Mouse (Mus musculus): ENCODE measurements around the gene Mknk2. TPM values are rescaled to one million over a fixed set of nuclear protein-coding genes. Genes with fewer than 3 reads are reported as not detected.

The Mknk2 gene
- polyA plus RNA-seq, 1 experiment, result 61.4 TPM

- Histone ChIP-seq H3ac (ENCODE audit: control insufficient read depth, insufficient read length, low read depth) (no peak overlapping the region), H3K79me3 (ENCODE audit: low read depth) (no peaks in the 10 kb centered on the region), H3K36me3 (ENCODE audit: control insufficient read depth, insufficient read depth) (peaks cover 47% of the 10 kb centered on the region), H3K79me2 (ENCODE audit: control insufficient read depth, insufficient read depth) (no peaks in the 10 kb centered on the region), H3K4me3 (ENCODE audit: insufficient read depth, poor library complexity, severe bottlenecking) (no peak overlapping the region), H3K27me3 (ENCODE audit: control insufficient read depth, insufficient read depth, insufficient read length) (no peaks in the 10 kb centered on the region)
- no peak for TF ChIP-seq USF1 (IDR thresholded peaks at IDR 0.05; ENCODE audit: low read depth)
- TF ChIP-seq CEBPB (IDR thresholded peaks at IDR 0.05; ENCODE audit: low read depth), result no peak
- no peak for TF ChIP-seq FOSL1 (IDR thresholded peaks at IDR 0.05; ENCODE audit: insufficient read depth, low read length, poor library complexity, severe bottlenecking)
- no peak for TF ChIP-seq MYOD1 (IDR thresholded peaks at IDR 0.05; ENCODE audit: control insufficient read depth, insufficient read length, low read depth)
- no peak for TF ChIP-seq MAX (IDR thresholded peaks at IDR 0.05)
Measured at GRCm38 (mm10) chr10:80684984-80685383, 7.1 kb upstream of the Mknk2 start.

- H3K27me3 ChIP-seq (ENCODE audit: control insufficient read depth, insufficient read depth, insufficient read length), result no peaks in the 10 kb centered on the region
- H3K4me3 ChIP-seq (ENCODE audit: insufficient read depth, poor library complexity, severe bottlenecking), result no peak overlapping the region
- no peaks in the 10 kb centered on the region for H3K79me2 ChIP-seq (ENCODE audit: control insufficient read depth, insufficient read depth)
- TF ChIP-seq MYOG (IDR thresholded peaks at IDR 0.05; ENCODE audit: control insufficient read depth, extremely low read depth, insufficient read length), result no peak
- no peak for TF ChIP-seq MYOD1 (IDR thresholded peaks at IDR 0.05; ENCODE audit: control insufficient read depth, insufficient read length, low read depth)
- no peak for TF ChIP-seq USF1 (IDR thresholded peaks at IDR 0.05; ENCODE audit: low read depth)
- TF ChIP-seq CTCF (IDR thresholded peaks at IDR 0.05; ENCODE audit: control insufficient read depth, insufficient read depth, insufficient read length), result peak; percentile 62
- no peak for TF ChIP-seq FOSL1 (IDR thresholded peaks at IDR 0.05; ENCODE audit: insufficient read depth, low read length, poor library complexity, severe bottlenecking)
- no peak for TF ChIP-seq CEBPB (IDR thresholded peaks at IDR 0.05; ENCODE audit: low read depth)
- no peak for TF ChIP-seq MAX (IDR thresholded peaks at IDR 0.05)
- peaks cover 39% of the 10 kb centered on the region for H3K36me3 ChIP-seq (ENCODE audit: control insufficient read depth, insufficient read depth)
- no peak overlapping the region for H3ac ChIP-seq (ENCODE audit: control insufficient read depth, insufficient read length, low read depth)
- no peaks in the 10 kb centered on the region for H3K79me3 ChIP-seq (ENCODE audit: low read depth)
Measured at GRCm38 (mm10) chr10:80684214-80684613, 6.3 kb upstream of the Mknk2 start.

GRCm38 (mm10) chr10:80683647-80684046 is 5.7 kb upstream of the Mknk2 start:
- Histone ChIP-seq H3ac (ENCODE audit: control insufficient read depth, insufficient read length, low read depth) (no peak overlapping the region), H3K36me3 (ENCODE audit: control insufficient read depth, insufficient read depth) (peaks cover 34% of the 10 kb centered on the region), H3K4me3 (ENCODE audit: insufficient read depth, poor library complexity, severe bottlenecking) (no peak overlapping the region), H3K79me2 (ENCODE audit: control insufficient read depth, insufficient read depth) (no peaks in the 10 kb centered on the region), H3K79me3 (ENCODE audit: low read depth) (no peaks in the 10 kb centered on the region), H3K27me3 (ENCODE audit: control insufficient read depth, insufficient read depth, insufficient read length) (no peaks in the 10 kb centered on the region)
- TF ChIP-seq MYOG (IDR thresholded peaks at IDR 0.05; ENCODE audit: control insufficient read depth, extremely low read depth, insufficient read length), result no peak
- TF ChIP-seq CTCF (IDR thresholded peaks at IDR 0.05; ENCODE audit: control insufficient read depth, insufficient read depth, insufficient read length), result no peak
- no peak for TF ChIP-seq MYOD1 (IDR thresholded peaks at IDR 0.05; ENCODE audit: control insufficient read depth, insufficient read length, low read depth)
- no peak for TF ChIP-seq USF1 (IDR thresholded peaks at IDR 0.05; ENCODE audit: low read depth)

- H3K79me2 ChIP-seq (ENCODE audit: control insufficient read depth, insufficient read depth), result no peaks in the 10 kb centered on the region
- no peak overlapping the region for H3ac ChIP-seq (ENCODE audit: control insufficient read depth, insufficient read length, low read depth)
- H3K27me3 ChIP-seq (ENCODE audit: control insufficient read depth, insufficient read depth, insufficient read length), result no peaks in the 10 kb centered on the region
- no peak overlapping the region for H3K4me3 ChIP-seq (ENCODE audit: insufficient read depth, poor library complexity, severe bottlenecking)
- no peaks in the 10 kb centered on the region for H3K79me3 ChIP-seq (ENCODE audit: low read depth)
- peaks cover 26% of the 10 kb centered on the region for H3K36me3 ChIP-seq (ENCODE audit: control insufficient read depth, insufficient read depth)
- no peak for TF ChIP-seq MAX (IDR thresholded peaks at IDR 0.05)
Measured at GRCm38 (mm10) chr10:80682003-80682402, 4.1 kb upstream of the Mknk2 start.

- Histone ChIP-seq H3K4me3 (ENCODE audit: insufficient read depth, poor library complexity, severe bottlenecking) (no peak overlapping the region), H3K79me3 (ENCODE audit: low read depth) (peaks cover 4% of the 10 kb centered on the region), H3K27me3 (ENCODE audit: control insufficient read depth, insufficient read depth, insufficient read length) (no peaks in the 10 kb centered on the region), H3K79me2 (ENCODE audit: control insufficient read depth, insufficient read depth) (peaks cover 7% of the 10 kb centered on the region), H3ac (ENCODE audit: control insufficient read depth, insufficient read length, low read depth) (no peak overlapping the region), H3K36me3 (ENCODE audit: control insufficient read depth, insufficient read depth) (peaks cover 10% of the 10 kb centered on the region)
- TF ChIP-seq MYOG (IDR thresholded peaks at IDR 0.05; ENCODE audit: control insufficient read depth, extremely low read depth, insufficient read length) (no peak), MYOD1 (IDR thresholded peaks at IDR 0.05; ENCODE audit: control insufficient read depth, insufficient read length, low read depth) (no peak), FOSL1 (IDR thresholded peaks at IDR 0.05; ENCODE audit: insufficient read depth, low read length, poor library complexity, severe bottlenecking) (no peak), USF1 (IDR thresholded peaks at IDR 0.05; ENCODE audit: low read depth) (no peak), CEBPB (IDR thresholded peaks at IDR 0.05; ENCODE audit: low read depth) (no peak), MAX (IDR thresholded peaks at IDR 0.05) (no peak), CTCF (IDR thresholded peaks at IDR 0.05; ENCODE audit: control insufficient read depth, insufficient read depth, insufficient read length) (no peak)
Measured at GRCm38 (mm10) chr10:80680260-80680696, 2.4 kb upstream of the Mknk2 start.

GRCm38 (mm10) chr10:80679556-80680259 is 1.8 kb upstream of the Mknk2 start:
- TF ChIP-seq MAX (IDR thresholded peaks at IDR 0.05) (no peak), FOSL1 (IDR thresholded peaks at IDR 0.05; ENCODE audit: insufficient read depth, low read length, poor library complexity, severe bottlenecking) (no peak), MYOG (IDR thresholded peaks at IDR 0.05; ENCODE audit: control insufficient read depth, extremely low read depth, insufficient read length) (no peak), CEBPB (IDR thresholded peaks at IDR 0.05; ENCODE audit: low read depth) (no peak), CTCF (IDR thresholded peaks at IDR 0.05; ENCODE audit: control insufficient read depth, insufficient read depth, insufficient read length) (no peak), MYOD1 (IDR thresholded peaks at IDR 0.05; ENCODE audit: control insufficient read depth, insufficient read length, low read depth) (no peak), USF1 (IDR thresholded peaks at IDR 0.05; ENCODE audit: low read depth) (no peak)

More at GRCm38 (mm10) chr10:80679556-80680259, 1.8 kb upstream of the Mknk2 start:
- no peaks in the 10 kb centered on the region for H3K27me3 ChIP-seq (ENCODE audit: control insufficient read depth, insufficient read depth, insufficient read length)
- peaks cover 5% of the 10 kb centered on the region for H3K36me3 ChIP-seq (ENCODE audit: control insufficient read depth, insufficient read depth)
- H3K79me2 ChIP-seq (ENCODE audit: control insufficient read depth, insufficient read depth), result peaks cover 13% of the 10 kb centered on the region
- H3K79me3 ChIP-seq (ENCODE audit: low read depth), result peaks cover 10% of the 10 kb centered on the region
- H3ac ChIP-seq (ENCODE audit: control insufficient read depth, insufficient read length, low read depth), result no peak overlapping the region
- no peak overlapping the region for H3K4me3 ChIP-seq (ENCODE audit: insufficient read depth, poor library complexity, severe bottlenecking)
